Mouse (Mus musculus): Measurements from ENCODE around the gene Ifnar2. TPM values are rescaled to one million over a fixed set of nuclear protein-coding genes. Genes with fewer than 3 reads are reported as not detected.

Ifnar2 gene
- polyA plus RNA-seq, 1 experiment from 2014 or later, result 107 TPM

DNA sequence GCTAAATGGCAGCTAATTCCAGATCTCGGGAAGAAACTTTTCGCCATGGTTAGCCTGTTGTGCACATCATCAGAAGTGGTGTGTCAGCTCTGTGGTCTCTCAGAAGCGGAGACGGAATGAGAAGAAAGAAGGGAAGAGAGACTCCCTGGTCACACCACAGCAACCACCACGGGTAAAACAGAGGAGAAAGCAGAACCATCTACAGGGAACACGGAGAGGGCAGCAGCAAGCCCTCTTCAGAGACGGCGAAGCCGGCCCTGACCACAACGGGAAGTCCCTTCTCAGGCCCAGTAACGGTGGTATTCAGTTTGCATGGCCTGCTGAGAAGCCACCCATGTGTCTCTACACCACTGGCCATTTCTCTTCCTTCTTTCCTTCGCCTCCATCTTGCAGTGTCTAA is 17.4 kb upstream of the Ifnar2 start:
- peak overlapping the region; percentile 42 for H3K4me2 ChIP-seq (ENCODE audit: low read depth, low read length)
- peaks cover 45% of the 10 kb centered on the region for H3K4me1 ChIP-seq (ENCODE audit: insufficient read depth)
- H3K9ac ChIP-seq (replicated peaks), result no peak overlapping the region
- TF ChIP-seq CTCF (IDR thresholded peaks at IDR 0.05; ENCODE audit: low read depth), result no peak
- TF ChIP-seq EP300 (IDR thresholded peaks at IDR 0.05; ENCODE audit: low read depth), result no peak
- no peaks in the 10 kb centered on the region for H3K9me3 ChIP-seq (ENCODE audit: low read length)
- H3K27me3 ChIP-seq (ENCODE audit: insufficient read depth, low read length), result no peaks in the 10 kb centered on the region
- peak overlapping the region; percentile 84 for H3K27ac ChIP-seq (ENCODE audit: low read depth)
- WGBS (ENCODE audit: insufficient replicate concordance), result 35% methylated on average over 12 of the region's 12 CpGs
- H3K36me3 ChIP-seq (replicated peaks; ENCODE audit: insufficient read depth, low read length), result no peaks in the 10 kb centered on the region
- DNase-seq, result peak; percentile 64
- H3K4me3 ChIP-seq (ENCODE audit: low read depth, low read length), result no peak overlapping the region
- peak; percentile 3; the same call in 1 of the 2 replicates for ATAC-seq

DNA sequence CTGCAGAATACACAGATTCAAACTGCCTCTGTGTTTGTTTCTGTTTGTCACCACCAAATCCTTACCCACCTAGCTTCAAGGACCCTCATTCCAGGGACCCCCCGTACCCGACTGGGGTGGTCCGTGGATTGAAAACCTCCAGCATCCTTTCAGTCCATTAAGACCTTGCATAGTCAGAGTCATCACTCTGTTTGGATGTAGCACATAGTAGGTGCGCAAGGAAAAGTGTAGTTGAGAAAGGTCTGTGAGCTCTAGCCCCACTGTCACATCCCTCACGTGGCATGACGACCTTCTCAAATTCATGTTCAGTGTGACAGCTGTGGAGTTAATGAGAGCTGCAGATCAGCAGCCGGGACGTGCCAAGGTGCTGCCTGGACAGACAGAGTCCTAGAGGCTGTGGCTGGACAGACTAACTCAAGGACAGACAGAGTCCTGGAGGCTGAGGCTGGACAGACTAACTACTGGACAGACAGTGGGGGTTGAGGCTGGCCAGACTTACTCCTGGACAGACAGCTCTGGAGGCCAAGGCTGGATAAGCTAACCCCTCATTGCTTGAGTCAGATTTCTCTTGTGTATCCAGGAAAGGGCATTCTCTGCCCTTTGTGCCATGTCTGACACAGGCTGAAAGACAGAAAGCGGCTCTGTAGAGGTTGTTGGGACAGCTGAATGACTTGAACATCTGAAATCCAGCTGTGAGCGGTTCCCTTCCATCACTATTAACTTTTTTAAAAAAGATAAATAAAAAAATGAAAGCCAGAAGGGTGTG is 15.6 kb upstream of the Ifnar2 start:
- ATAC-seq (no peak), DNase-seq (no peak)
- Histone ChIP-seq H3K36me3 (replicated peaks; ENCODE audit: insufficient read depth, low read length) (no peaks in the 10 kb centered on the region), H3K27ac (ENCODE audit: low read depth) (peak overlapping the region; percentile 50; the same call in 1 of the 2 replicates), H3K4me2 (ENCODE audit: low read depth, low read length) (no peak overlapping the region), H3K27me3 (ENCODE audit: insufficient read depth, low read length) (no peaks in the 10 kb centered on the region), H3K9ac (replicated peaks) (no peak overlapping the region), H3K9me3 (ENCODE audit: low read length) (no peaks in the 10 kb centered on the region), H3K4me3 (ENCODE audit: low read depth, low read length) (no peak overlapping the region), H3K4me1 (ENCODE audit: insufficient read depth) (peaks cover 51% of the 10 kb centered on the region)
- no peak for TF ChIP-seq EP300 (IDR thresholded peaks at IDR 0.05; ENCODE audit: low read depth)
- no peak for TF ChIP-seq CTCF (IDR thresholded peaks at IDR 0.05; ENCODE audit: low read depth)
- WGBS (ENCODE audit: insufficient replicate concordance), result 78% methylated on average over 10 of the region's 10 CpGs

DNA sequence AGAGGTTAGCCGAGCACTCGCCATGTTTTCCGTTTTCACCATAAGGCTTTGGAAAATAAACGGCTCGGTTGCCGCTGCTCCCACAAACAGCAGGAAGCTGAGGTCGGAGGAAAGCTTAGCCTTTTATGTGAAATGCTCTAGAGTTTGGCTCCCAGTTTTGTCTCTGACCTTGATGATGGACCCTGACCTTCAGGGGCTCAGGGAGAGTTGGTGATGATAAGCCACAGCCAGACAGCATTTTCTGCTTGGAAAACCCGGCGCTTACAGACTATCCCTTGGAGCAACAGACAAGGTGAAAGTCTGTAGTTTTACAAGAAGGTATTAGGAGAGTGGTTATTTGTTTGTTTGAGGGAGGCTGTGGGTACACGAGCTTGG is 15.1 kb upstream of the Ifnar2 start:
- H3K27ac ChIP-seq (ENCODE audit: low read depth), result no peak overlapping the region
- no peaks in the 10 kb centered on the region for H3K36me3 ChIP-seq (replicated peaks; ENCODE audit: insufficient read depth, low read length)
- no peak overlapping the region for H3K4me3 ChIP-seq (ENCODE audit: low read depth, low read length)
- no peak for DNase-seq
- WGBS (ENCODE audit: insufficient replicate concordance), result 55% methylated on average over 10 of the region's 10 CpGs
- no peak overlapping the region for H3K4me2 ChIP-seq (ENCODE audit: low read depth, low read length)
- no peaks in the 10 kb centered on the region for H3K9me3 ChIP-seq (ENCODE audit: low read length)
- no peak for TF ChIP-seq CTCF (IDR thresholded peaks at IDR 0.05; ENCODE audit: low read depth)
- no peak for TF ChIP-seq EP300 (IDR thresholded peaks at IDR 0.05; ENCODE audit: low read depth)
- no peaks in the 10 kb centered on the region for H3K27me3 ChIP-seq (ENCODE audit: insufficient read depth, low read length)
- H3K4me1 ChIP-seq (ENCODE audit: insufficient read depth), result peaks cover 53% of the 10 kb centered on the region
- no peak for ATAC-seq
- H3K9ac ChIP-seq (replicated peaks), result no peak overlapping the region

DNA sequence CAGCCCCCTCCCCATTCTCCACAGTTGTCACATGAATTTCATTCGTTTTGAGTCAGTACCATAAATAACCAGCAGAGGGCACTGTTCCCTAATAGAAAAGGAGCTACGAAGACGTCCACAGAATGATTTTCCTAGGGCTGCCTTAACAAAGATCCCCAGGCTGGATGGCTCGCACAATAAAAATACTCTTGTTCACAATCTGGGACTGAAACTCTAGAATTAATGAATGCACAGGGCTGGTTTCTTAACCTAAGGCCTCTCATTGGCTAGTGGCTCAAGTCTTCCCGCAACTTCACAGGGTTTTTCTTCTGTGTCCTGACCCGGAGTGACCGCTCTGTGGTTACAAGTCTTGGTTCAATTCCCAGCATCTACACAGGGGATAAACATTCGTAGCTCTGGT is 14.0 kb upstream of the Ifnar2 start:
- TF ChIP-seq CTCF (IDR thresholded peaks at IDR 0.05; ENCODE audit: low read depth) (peak; percentile 89), EP300 (IDR thresholded peaks at IDR 0.05; ENCODE audit: low read depth) (peak; percentile 60)
- no peak overlapping the region for H3K4me3 ChIP-seq (ENCODE audit: low read depth, low read length)
- H3K9me3 ChIP-seq (ENCODE audit: low read length), result no peaks in the 10 kb centered on the region
- no peaks in the 10 kb centered on the region for H3K36me3 ChIP-seq (replicated peaks; ENCODE audit: insufficient read depth, low read length)
- ATAC-seq, result no peak
- no peaks in the 10 kb centered on the region for H3K27me3 ChIP-seq (ENCODE audit: insufficient read depth, low read length)
- DNase-seq, result no peak
- peaks cover 53% of the 10 kb centered on the region for H3K4me1 ChIP-seq (ENCODE audit: insufficient read depth)
- no peak overlapping the region for H3K9ac ChIP-seq (replicated peaks)
- H3K4me2 ChIP-seq (ENCODE audit: low read depth, low read length), result no peak overlapping the region
- WGBS (ENCODE audit: insufficient replicate concordance), result 38% methylated on average over 8 of the region's 8 CpGs
- peak overlapping the region; percentile 68; the same call in 1 of the 2 replicates for H3K27ac ChIP-seq (ENCODE audit: low read depth)

DNA sequence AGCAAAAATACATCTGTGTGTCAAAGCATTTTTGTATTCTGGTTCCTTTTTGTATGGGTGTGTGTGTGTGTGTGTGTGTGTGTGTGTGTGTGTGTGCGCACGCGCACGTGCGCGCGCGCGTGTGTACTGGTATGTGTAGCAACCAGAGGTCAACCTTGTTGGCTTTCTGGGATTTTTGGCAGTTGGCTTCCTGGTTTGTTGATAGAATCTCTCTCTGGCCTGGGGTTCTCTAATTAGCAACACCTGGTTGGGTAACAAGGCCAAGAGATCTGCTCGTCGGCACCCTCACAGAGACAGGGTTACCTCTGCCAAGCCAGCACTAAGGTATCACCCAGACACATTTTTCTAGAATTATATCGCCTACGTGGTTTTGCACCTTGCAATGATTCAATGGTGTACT is 13.1 kb upstream of the Ifnar2 start:
- H3K4me2 ChIP-seq (ENCODE audit: low read depth, low read length), result no peak overlapping the region
- no peaks in the 10 kb centered on the region for H3K36me3 ChIP-seq (replicated peaks; ENCODE audit: insufficient read depth, low read length)
- 68% methylated on average over 13 of the region's 13 CpGs for WGBS (ENCODE audit: insufficient replicate concordance)
- TF ChIP-seq EP300 (IDR thresholded peaks at IDR 0.05; ENCODE audit: low read depth) (no peak), CTCF (IDR thresholded peaks at IDR 0.05; ENCODE audit: low read depth) (no peak)
- H3K9ac ChIP-seq (replicated peaks), result no peak overlapping the region
- H3K27me3 ChIP-seq (ENCODE audit: insufficient read depth, low read length), result no peaks in the 10 kb centered on the region
- ATAC-seq (peak; percentile 45), DNase-seq (no peak)
- H3K4me1 ChIP-seq (ENCODE audit: insufficient read depth), result peaks cover 55% of the 10 kb centered on the region
- H3K9me3 ChIP-seq (ENCODE audit: low read length), result no peaks in the 10 kb centered on the region
- H3K27ac ChIP-seq (ENCODE audit: low read depth), result peak overlapping the region; percentile 68
- no peak overlapping the region for H3K4me3 ChIP-seq (ENCODE audit: low read depth, low read length)

DNA sequence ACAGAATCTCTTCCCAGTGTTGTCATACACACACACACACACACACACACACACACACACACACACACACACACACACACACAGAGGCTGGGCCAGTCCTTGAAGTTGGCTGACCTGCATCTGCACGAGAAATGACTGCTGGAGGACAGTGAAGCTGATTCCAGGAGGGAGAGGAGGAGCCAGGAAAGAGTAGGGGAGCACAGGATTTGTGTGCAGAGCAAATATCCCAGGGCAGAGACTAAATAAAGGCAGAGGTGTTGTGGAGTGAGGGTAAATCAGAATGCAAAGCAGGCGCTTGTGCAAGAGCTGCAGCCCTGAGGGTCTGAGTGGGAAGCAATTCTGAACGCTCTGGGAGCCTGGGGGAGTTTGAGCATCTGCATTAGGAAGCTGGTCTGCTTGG is 12.4 kb upstream of the Ifnar2 start:
- peak overlapping the region; percentile 68; the same call in 1 of the 2 replicates for H3K27ac ChIP-seq (ENCODE audit: low read depth)
- H3K36me3 ChIP-seq (replicated peaks; ENCODE audit: insufficient read depth, low read length), result no peaks in the 10 kb centered on the region
- DNase-seq (no peak), ATAC-seq (no peak)
- no peaks in the 10 kb centered on the region for H3K9me3 ChIP-seq (ENCODE audit: low read length)
- H3K27me3 ChIP-seq (ENCODE audit: insufficient read depth, low read length), result no peaks in the 10 kb centered on the region
- 48% methylated on average over 3 of the region's 3 CpGs for WGBS (ENCODE audit: insufficient replicate concordance)
- no peak overlapping the region for H3K4me2 ChIP-seq (ENCODE audit: low read depth, low read length)
- H3K4me3 ChIP-seq (ENCODE audit: low read depth, low read length), result no peak overlapping the region
- H3K4me1 ChIP-seq (ENCODE audit: insufficient read depth), result peaks cover 52% of the 10 kb centered on the region
- TF ChIP-seq CTCF (IDR thresholded peaks at IDR 0.05; ENCODE audit: low read depth) (no peak), EP300 (IDR thresholded peaks at IDR 0.05; ENCODE audit: low read depth) (no peak)
- no peak overlapping the region for H3K9ac ChIP-seq (replicated peaks)
